Mouse (Mus musculus) heart, postnatal 0 days (tissue): ENCODE measurements around the gene Cyb561d2. TPM values are rescaled to one million over a fixed set of nuclear protein-coding genes. Genes with fewer than 3 reads are reported as not detected.

Source experiments
- ATAC-seq: fragments of 200-750 bp; cut with Nextera tagmentation; 2 replicates; pipeline ENCODE4 v1.8.0; 2017; ENCODE audit warnings: low read depth, moderate number of reproducible peaks, moderate library complexity; ENCODE audit not compliant: insufficient read depth
- DNase-seq: peaks from one replicate; pipeline ENCODE4 v3.0.0-alpha.2; 2016; ENCODE audit warnings: low spot score
- H3K27ac ChIP-seq: fragments of 300-500 bp; sonication (generic); 2 replicates; pipeline ENCODE4 v1.5.1; 2014; ENCODE audit warnings: low read depth, mild to moderate bottlenecking
- H3K27me3 ChIP-seq: fragments of 300-500 bp; sonication (generic); 2 replicates; pipeline ENCODE4 v1.6.1; 2014; ENCODE audit warnings: low read length, mixed read lengths; ENCODE audit not compliant: control insufficient read depth, insufficient read depth
- H3K36me3 ChIP-seq: fragments of 300-500 bp; sonication (generic); replicated peaks from 2 replicates; pipeline ENCODE4 v1.6.1; 2014; ENCODE audit warnings: low read length, mixed read lengths; ENCODE audit not compliant: control insufficient read depth, insufficient read depth
- H3K4me1 ChIP-seq: fragments of 300-500 bp; sonication (generic); 2 replicates; pipeline ENCODE4 v1.6.1; 2014; ENCODE audit warnings: antibody characterized with exemption; ENCODE audit not compliant: control insufficient read depth, insufficient read depth
- H3K4me2 ChIP-seq: fragments of 300-500 bp; sonication (generic); 2 replicates; pipeline ENCODE4 v1.6.1; 2014; ENCODE audit warnings: low read depth, mild to moderate bottlenecking, low read length, moderate library complexity
- H3K4me3 ChIP-seq: fragments of 300-500 bp; sonication (generic); 2 replicates; pipeline ENCODE4 v1.5.1; 2014; ENCODE audit warnings: low read depth, low read length
- H3K9ac ChIP-seq: fragments of 300-500 bp; sonication (generic); replicated peaks from 2 replicates; pipeline ENCODE4 v1.6.1; 2014; ENCODE audit warnings: low read depth, low read length, mixed read lengths
- H3K9me3 ChIP-seq: fragments of 300-500 bp; sonication (generic); replicated peaks from 2 replicates; pipeline ENCODE4 v1.6.1; 2016; ENCODE audit warnings: low read length; ENCODE audit not compliant: control insufficient read depth
- CTCF ChIP-seq: IDR thresholded peaks from 2 replicates; pipeline ENCODE4 v1.5.1; 2016; ENCODE audit warnings: antibody characterized with exemption, control low read depth, low read depth
- EP300 ChIP-seq: IDR thresholded peaks from 2 replicates; pipeline ENCODE4 v1.6.1; 2016; ENCODE audit warnings: antibody characterized with exemption, low read depth
- WGBS: fragments of 180-500 bp; shearing (Covaris S2); extraction: QIAGEN DNeasy Blood & Tissue Kit; methylation state at CpG from one replicate; pipeline ENCODE4 v1.1.7; 2014; 5-methylcytosine and 5-hydroxymethylcytosine counted together
- polyA plus RNA-seq: library from polyadenylated mRNA; unstranded; fragments of >200 nt; fragmentation: Nextera tagmentation; extraction: Ambion mirVana; gene quantifications from 2 replicates; pipeline ENCODE4 v1.2.1, GENCODE M21; 2015
- total RNA-seq: library from RNA; depleted of rRNA; stranded (reverse); fragments of >200 nt; gene quantifications from 2 replicates; pipeline ENCODE4 v1.2.3, GENCODE M21; 2014; ENCODE audit warnings: low replicate concordance

Gene Cyb561d2
- total and polyA plus RNA-seq, 2 experiments from 2014 or later, result 13.4 to 14.3 TPM

- Histone ChIP-seq H3K4me2 (no peak overlapping the region), H3K9ac (no peak overlapping the region), H3K4me1 (no peaks in the 10 kb centered on the region), H3K4me3 (no peak overlapping the region), H3K36me3 (no peaks in the 10 kb centered on the region), H3K9me3 (no peaks in the 10 kb centered on the region), H3K27ac (no peak overlapping the region), H3K27me3 (0 out of 2 replicates have a peak, but pooled peaks cover 3% of the 10 kb centered on the region)
- WGBS, result 79% methylated on average over 16 of the region's 16 CpGs
- DNase-seq (no peak), ATAC-seq (no peak)
- TF ChIP-seq EP300 (no peak), CTCF (no peak)
Observed at GRCm38 (mm10) chr9:107512326-107512725, 29.7 kb downstream of the Cyb561d2 start.

- no peaks in the 10 kb centered on the region for H3K36me3 ChIP-seq
- H3K9me3 ChIP-seq, result no peaks in the 10 kb centered on the region
- ATAC-seq (no peak), DNase-seq (no peak)
- no peak for TF ChIP-seq CTCF
- no peak for TF ChIP-seq EP300
- H3K9ac ChIP-seq, result no peak overlapping the region
- H3K27me3 ChIP-seq, result 0 out of 2 replicates have a peak, but pooled peaks cover 3% of the 10 kb centered on the region
- no peaks in the 10 kb centered on the region for H3K4me1 ChIP-seq
- 58% methylated on average over 8 of the region's 8 CpGs for WGBS
- no peak overlapping the region for H3K27ac ChIP-seq
- H3K4me2 ChIP-seq, result no peak overlapping the region
- H3K4me3 ChIP-seq, result no peak overlapping the region
Observed at GRCm38 (mm10) chr9:107511436-107511835, 30.6 kb downstream of the Cyb561d2 start.

- TF ChIP-seq CTCF (no peak), EP300 (no peak)
- DNase-seq, result no peak
- ATAC-seq, result no peak
- no peak overlapping the region for H3K27ac ChIP-seq
- 0 out of 2 replicates have a peak, but pooled peaks cover 3% of the 10 kb centered on the region for H3K27me3 ChIP-seq
- no peak overlapping the region for H3K9ac ChIP-seq
- H3K4me3 ChIP-seq, result no peak overlapping the region
- WGBS, result 78% methylated on average over 14 of the region's 14 CpGs
- H3K4me1 ChIP-seq, result no peaks in the 10 kb centered on the region
- H3K9me3 ChIP-seq, result no peaks in the 10 kb centered on the region
- H3K36me3 ChIP-seq, result no peaks in the 10 kb centered on the region
- H3K4me2 ChIP-seq, result no peak overlapping the region
Observed at GRCm38 (mm10) chr9:107510384-107511100, 31.5 kb downstream of the Cyb561d2 start.

GRCm38 (mm10) chr9:107508266-107508665 is 33.7 kb downstream of the Cyb561d2 start:
- no peak overlapping the region for H3K9ac ChIP-seq
- no peaks in the 10 kb centered on the region for H3K27me3 ChIP-seq
- no peak for DNase-seq
- no peaks in the 10 kb centered on the region for H3K36me3 ChIP-seq
- 47% methylated on average over 10 of the region's 10 CpGs for WGBS
- no peak overlapping the region for H3K27ac ChIP-seq
- no peak for TF ChIP-seq CTCF
- TF ChIP-seq EP300, result no peak
- no peak overlapping the region for H3K4me3 ChIP-seq
- no peak for ATAC-seq
- H3K9me3 ChIP-seq, result no peaks in the 10 kb centered on the region
- H3K4me1 ChIP-seq, result no peaks in the 10 kb centered on the region
- no peak overlapping the region for H3K4me2 ChIP-seq

GRCm38 (mm10) chr9:107504662-107505537 is 37.1 kb downstream of the Cyb561d2 start:
- H3K4me2 ChIP-seq, result no peak overlapping the region
- H3K27ac ChIP-seq, result no peak overlapping the region
- no peaks in the 10 kb centered on the region for H3K36me3 ChIP-seq
- no peaks in the 10 kb centered on the region for H3K9me3 ChIP-seq
- no peaks in the 10 kb centered on the region for H3K27me3 ChIP-seq
- WGBS, result 78% methylated on average over 19 of the region's 19 CpGs
- DNase-seq (no peak), ATAC-seq (no peak)
- H3K4me1 ChIP-seq, result peaks cover 4% of the 10 kb centered on the region; the same call in 1 of the 2 replicates
- H3K4me3 ChIP-seq, result no peak overlapping the region
- no peak overlapping the region for H3K9ac ChIP-seq
- TF ChIP-seq EP300 (no peak), CTCF (no peak)
